Mouse (Mus musculus) gastrocnemius, adult 8-10 months (tissue): ENCODE results near the gene Slc26a10. TPM values are rescaled to one million over a fixed set of nuclear protein-coding genes. Genes with fewer than 3 reads are reported as not detected.
A peak's percentile ranks its signal among the peaks of the same experiment; 100 is the strongest.
"Not testable (repeated sequence)": the region's sequence is repeated elsewhere in the genome, so short reads cannot be mapped to it uniquely, and the experiment has no call there.

Experiments used
- DNase-seq, 2 experiments: peaks; one replicate each; pipeline ENCODE4 v3.0.0; 2022; ENCODE audit warnings: low spot score in 2 of 2
- total RNA-seq, 4 experiments: library from RNA; stranded (reverse); gene quantifications; 2 replicates each; pipeline ENCODE4 v1.2.4; 2022

The Slc26a10 gene
- total RNA-seq, 4 experiments from 2014 or later: 1.8 to 4.1 (median 2.7) TPM

- no peak for DNase-seq
Measured at GRCm38 (mm10) chr10:127198492-127198891, 18.0 kb upstream of the Slc26a10 start.

- DNase-seq: no peak
Measured at GRCm38 (mm10) chr10:127197505-127198110, 17.2 kb upstream of the Slc26a10 start.

- DNase-seq: no peak
Measured at GRCm38 (mm10) chr10:127197104-127197503, 16.7 kb upstream of the Slc26a10 start.

- peak; percentile 49 to 66 for DNase-seq
Measured at GRCm38 (mm10) chr10:127196392-127196791, 15.9 kb upstream of the Slc26a10 start.

GRCm38 (mm10) chr10:127195328-127196129, 15.1 kb upstream of the Slc26a10 start, which contains the start of gene Dtx3:
TSS of gene Dtx3 (minus strand) at chr10:127195728.
- no peak for DNase-seq

- DNase-seq: peak; percentile 58 to 62
Measured at GRCm38 (mm10) chr10:127194428-127195327, 14.2 kb upstream of the Slc26a10 start.

- DNase-seq: no peak
Measured at GRCm38 (mm10) chr10:127193011-127193410, 12.6 kb upstream of the Slc26a10 start.

- DNase-seq: not testable (repeated sequence)
Measured at GRCm38 (mm10) chr10:127192057-127192328, 11.5 kb upstream of the Slc26a10 start.

GRCm38 (mm10) chr10:127191191-127192056, 11.0 kb upstream of the Slc26a10 start:
- no peak for DNase-seq

- no peak for DNase-seq
Measured at GRCm38 (mm10) chr10:127190398-127191190, 10.1 kb upstream of the Slc26a10 start.

- DNase-seq: peak; percentile 58
Measured at GRCm38 (mm10) chr10:127189651-127190381, 9.4 kb upstream of the Slc26a10 start, which contains the start of gene Arhgef25. TSS of gene Arhgef25 (minus strand) at chr10:127190083.

GRCm38 (mm10) chr10:127189116-127189650, 8.7 kb upstream of the Slc26a10 start:
- DNase-seq: peak in 1 of 2 experiments; percentile 33

- DNase-seq: peak; percentile 33 to 47
Measured at GRCm38 (mm10) chr10:127188465-127189115, 8.1 kb upstream of the Slc26a10 start.

GRCm38 (mm10) chr10:127188079-127188453, 7.6 kb upstream of the Slc26a10 start:
- no peak for DNase-seq

- no peak for DNase-seq
Measured at GRCm38 (mm10) chr10:127187371-127188078, 7.1 kb upstream of the Slc26a10 start.

- DNase-seq: no peak
Measured at GRCm38 (mm10) chr10:127186451-127186850, 6.0 kb upstream of the Slc26a10 start.

GRCm38 (mm10) chr10:127185506-127185905, 5.1 kb upstream of the Slc26a10 start:
- DNase-seq: no peak

- no peak for DNase-seq
Measured at GRCm38 (mm10) chr10:127185101-127185500, 4.7 kb upstream of the Slc26a10 start.
